Mouse (Mus musculus) olfactory bulb, adult 2 months (tissue): ENCODE results near the gene Zfand2b.

Experiments used
- CTCF ChIP-seq: fragments of 200-500 bp; IDR thresholded peaks from 2 replicates; pipeline ENCODE4 v1.5.1; 2012; ENCODE audit warnings: low read depth, mild to moderate bottlenecking, low read length, moderate library complexity; ENCODE audit not compliant: insufficient read depth
- POLR2A ChIP-seq: fragments of 200-500 bp; IDR thresholded peaks from 2 replicates; pipeline ENCODE4 v1.6.1; 2012; ENCODE audit warnings: mild to moderate bottlenecking, low read depth, low read length, moderate library complexity; ENCODE audit not compliant: insufficient read depth

GRCm38 (mm10) chr1:75218227-75219001, 50.0 kb downstream of the Zfand2b start:
- TF ChIP-seq CTCF (no peak), POLR2A (0 out of 2 replicates have a peak, but pooled peaks have one; percentile 18)
